Mouse (Mus musculus): ENCODE measurements around the gene Kctd17.

DNA sequence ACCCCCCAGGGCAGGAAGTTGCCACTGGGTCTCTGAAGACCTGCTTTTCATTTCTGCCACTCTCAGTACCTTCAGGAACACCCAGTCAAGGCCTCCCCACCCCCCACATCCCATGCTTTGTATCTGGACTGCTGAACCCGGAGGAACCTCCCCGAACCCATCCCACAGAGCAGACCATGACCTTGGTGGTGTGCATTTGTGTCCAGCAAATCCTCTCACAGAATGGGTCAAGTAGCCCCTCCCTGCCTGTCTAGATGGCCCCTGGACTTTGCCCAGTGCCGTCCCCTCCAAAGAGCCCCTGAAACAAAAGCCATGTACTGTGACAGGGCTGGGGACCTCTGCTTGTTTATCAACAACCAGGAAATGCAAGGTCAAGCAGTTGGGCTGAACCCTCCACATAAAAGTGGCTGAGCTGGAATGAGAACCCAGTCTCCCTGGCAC is 25.0 kb upstream of the Kctd17 start:
- TF ChIP-seq CTCF (conservative IDR thresholded peaks at IDR 0.05; ENCODE audit: insufficient read depth, insufficient read length, low read depth, low read length) = no peak
- TF ChIP-seq POLR2A (IDR thresholded peaks at IDR 0.05; ENCODE audit: low read depth, low read length) = no peak

Measured in kidney, adult 2 months (tissue).